Comparison of ENCODE assay signal across 14 mouse cellular contexts in the genomic region with DNA sequence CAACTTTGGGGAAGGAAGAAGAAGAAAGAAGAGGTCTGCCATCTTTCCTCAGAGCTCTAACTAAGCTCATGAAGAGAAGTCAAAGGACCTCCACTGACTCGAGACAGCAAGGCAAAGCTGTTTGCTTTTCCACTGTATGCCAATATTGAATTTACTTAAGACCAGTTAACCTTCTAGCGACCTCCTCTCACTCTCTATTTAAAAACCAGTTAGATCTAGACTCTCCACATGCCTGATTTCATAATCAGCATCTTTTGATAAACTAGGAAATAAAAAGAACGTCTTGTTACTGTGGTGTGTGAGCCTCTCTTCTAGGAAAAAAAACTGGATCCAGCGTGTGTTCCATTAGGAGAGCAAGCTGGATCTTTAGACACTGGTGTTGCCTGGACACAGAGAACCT. TPM values are rescaled to one million over a fixed set of nuclear protein-coding genes. Genes with fewer than 3 reads are reported as not detected.
A peak's percentile ranks its signal among the peaks of the same experiment; 100 is the strongest.
DNase-seq lines count a peak whose midpoint lies in the region; ATAC-seq and TF ChIP-seq lines count a peak whose summit lies in the region.
"Had no signal": no experiment of that assay in that cellular context is flagged by ENCODE, and none has a peak within 500 bp of the region (broad histone marks: within the 10 kb centered on the region; RNA-seq: fewer than 3 reads in every experiment).

No protein-coding gene starts in this region.

- no peak for TF ChIP-seq EP300 in MEL (IDR thresholded peaks at IDR 0.05; ENCODE audit: low read depth in 1 of 2, low read length in 2 of 2)

- no peak for ATAC-seq in heart, embryonic 11.5 days (replicated peaks; ENCODE audit: insufficient number of reproducible peaks, low FRiP score, low TSS enrichment)
- no peak for ATAC-seq in kidney, postnatal 0 days (replicated peaks; ENCODE audit: low FRiP score, low read depth)
- no peak for ATAC-seq in kidney, embryonic 14.5 days (ENCODE audit: low FRiP score, low TSS enrichment)
- ATAC-seq in liver, embryonic 15.5 days (ENCODE audit: insufficient read depth): no peak
- ATAC-seq: intestine, postnatal 0 days had no signal

- TF ChIP-seq POLR2A in MEL (IDR thresholded peaks at IDR 0.05; ENCODE audit: control insufficient read depth in 1 of 2, insufficient read depth in 1 of 2, low read depth in 1 of 2, low read length in 2 of 2, poor library complexity in 1 of 2): no peak

- H3K9me3 ChIP-seq in heart, embryonic 11.5 days (replicated peaks; ENCODE audit: control insufficient read depth, low read length): no peaks in the 10 kb centered on the region
- H3K9me3 ChIP-seq in kidney, postnatal 0 days (replicated peaks; ENCODE audit: low read length): no peaks in the 10 kb centered on the region
- H3K9me3 ChIP-seq in kidney, embryonic 14.5 days (ENCODE audit: control insufficient read depth, low read length): no peaks in the 10 kb centered on the region
- no peaks in the 10 kb centered on the region for H3K9me3 ChIP-seq in MEL (replicated peaks; ENCODE audit: insufficient read depth, low read length)
- H3K9me3 ChIP-seq in liver, embryonic 15.5 days (replicated peaks): no peaks in the 10 kb centered on the region
- H3K9me3 ChIP-seq: forebrain, embryonic 10.5 days; hindbrain, embryonic 15.5 days; neural tube, embryonic 13.5 days had no signal

- no peak for TF ChIP-seq CTCF in kidney, postnatal 0 days (IDR thresholded peaks at IDR 0.05; ENCODE audit: low read depth)
- TF ChIP-seq CTCF in MEL (IDR thresholded peaks at IDR 0.05 in 2 of 3, conservative IDR thresholded peaks at IDR 0.05 in 1 of 3; ENCODE audit: control insufficient read depth in 1 of 3, insufficient read depth in 1 of 3, low read depth in 2 of 3, low read length in 3 of 3, poor library complexity in 1 of 3, severe bottlenecking in 1 of 3): no peak

- peaks cover 76% of the 10 kb centered on the region for H3K4me1 ChIP-seq in heart, embryonic 11.5 days (ENCODE audit: control insufficient read depth, insufficient read depth, low read length)
- H3K4me1 ChIP-seq in kidney, postnatal 0 days (replicated peaks; ENCODE audit: insufficient read depth, low read length): peaks cover 33% of the 10 kb centered on the region
- peaks cover 17% of the 10 kb centered on the region for H3K4me1 ChIP-seq in kidney, embryonic 14.5 days (ENCODE audit: control insufficient read depth, insufficient read depth, low read length)
- H3K4me1 ChIP-seq in MEL (ENCODE audit: control insufficient read depth in 1 of 2, insufficient read depth in 2 of 2, low read length in 2 of 2): peaks cover 48 to 63% of the 10 kb centered on the region in 2 experiments
- peaks cover 99% of the 10 kb centered on the region for H3K4me1 ChIP-seq in liver, embryonic 15.5 days (replicated peaks)

- no peak overlapping the region for H3K4me3 ChIP-seq in heart, embryonic 11.5 days (ENCODE audit: low read depth, low read length)
- no peak overlapping the region for H3K4me3 ChIP-seq in kidney, postnatal 0 days (replicated peaks; ENCODE audit: low read depth, low read length)
- H3K4me3 ChIP-seq in kidney, embryonic 14.5 days (ENCODE audit: low read length): no peak overlapping the region
- H3K4me3 ChIP-seq in MEL (ENCODE audit: control insufficient read depth in 1 of 2, insufficient read depth in 1 of 2, low read depth in 2 of 2, low read length in 2 of 2): no peak overlapping the region
- peak overlapping the region; percentile 42 for H3K4me3 ChIP-seq in liver, embryonic 15.5 days (replicated peaks)
- H3K4me3 ChIP-seq: forebrain, embryonic 10.5 days; hindbrain, embryonic 15.5 days; neural tube, embryonic 13.5 days had no signal

- H3K27me3 ChIP-seq in heart, embryonic 11.5 days (ENCODE audit: control insufficient read depth, insufficient read depth, low read length): no peaks in the 10 kb centered on the region
- H3K27me3 ChIP-seq in kidney, postnatal 0 days (ENCODE audit: insufficient read depth, low read length): no peaks in the 10 kb centered on the region
- H3K27me3 ChIP-seq in kidney, embryonic 14.5 days (ENCODE audit: control insufficient read depth, insufficient read depth, low read length): no peaks in the 10 kb centered on the region
- H3K27me3 ChIP-seq in MEL (ENCODE audit: control insufficient read depth in 1 of 2, insufficient read depth in 2 of 2, low read length in 2 of 2): no peaks in the 10 kb centered on the region
- H3K27me3 ChIP-seq in liver, embryonic 15.5 days: no peaks in the 10 kb centered on the region
- H3K27me3 ChIP-seq: hindbrain, embryonic 15.5 days; neural tube, embryonic 13.5 days had no signal

- no peak for DNase-seq in heart, postnatal 25 days (ENCODE audit: low spot score)
- DNase-seq in kidney, postnatal 0 days (ENCODE audit: low spot score): no peak
- no peak for DNase-seq in MEL (ENCODE audit: low read depth, low spot score)
- DNase-seq in left cerebral cortex, postnatal 25 days (ENCODE audit: low spot score in 2 of 2): no peak
- DNase-seq in c-Kit-positive CD71-positive TER-119-positive erythroid progenitor cells, embryonic 14.5 days (ENCODE audit: low spot score): no peak
- DNase-seq: cerebellum, adult 11-12 months; cerebellum, postnatal 36 days had no signal

- intact Hi-C loops in heart, postnatal 25 days (cut with DNase I): no loop called here
- intact Hi-C loops in left cerebral cortex, postnatal 25 days (cut with DNase I): no loop called here

- no peaks in the 10 kb centered on the region for H3K36me3 ChIP-seq in heart, embryonic 11.5 days (ENCODE audit: control insufficient read depth, insufficient read depth, low read length)
- 0 out of 2 replicates have a peak, but pooled peaks cover 4% of the 10 kb centered on the region for H3K36me3 ChIP-seq in kidney, postnatal 0 days (ENCODE audit: insufficient read depth, low read length)
- no peaks in the 10 kb centered on the region for H3K36me3 ChIP-seq in kidney, embryonic 14.5 days (ENCODE audit: control insufficient read depth, insufficient read depth, low read length)
- peaks cover 5 to 72% of the 10 kb centered on the region in 2 experiments; a peak in 3 of 4 replicates for H3K36me3 ChIP-seq in MEL (ENCODE audit: control insufficient read depth in 1 of 2, insufficient read depth in 2 of 2, low read length in 2 of 2)
- peaks cover 56% of the 10 kb centered on the region for H3K36me3 ChIP-seq in liver, embryonic 15.5 days (replicated peaks)
- H3K36me3 ChIP-seq: forebrain, embryonic 10.5 days; hindbrain, embryonic 15.5 days; neural tube, embryonic 13.5 days had no signal

- H3K79me2 ChIP-seq in MEL (ENCODE audit: control insufficient read depth, insufficient read depth, low read length, poor library complexity): peaks cover 33% of the 10 kb centered on the region

- H3K9ac ChIP-seq in heart, embryonic 11.5 days (ENCODE audit: low read depth, low read length): no peak overlapping the region
- no peak overlapping the region for H3K9ac ChIP-seq in kidney, postnatal 0 days (ENCODE audit: low read depth, low read length)
- H3K9ac ChIP-seq in kidney, embryonic 14.5 days (ENCODE audit: low read depth, low read length): no peak overlapping the region
- peak overlapping the region; percentile 49; the same call in 1 of the 2 replicates for H3K9ac ChIP-seq in MEL (ENCODE audit: control insufficient read depth, low read depth, low read length, poor library complexity, severe bottlenecking)
- H3K9ac ChIP-seq in liver, embryonic 15.5 days: peak overlapping the region; percentile 54
- H3K9ac ChIP-seq: hindbrain, embryonic 15.5 days; neural tube, embryonic 13.5 days had no signal

- H3K4me2 ChIP-seq in heart, embryonic 11.5 days: peak overlapping the region; percentile 51
- no peak overlapping the region for H3K4me2 ChIP-seq in kidney, postnatal 0 days (ENCODE audit: low read length)
- no peak overlapping the region for H3K4me2 ChIP-seq in kidney, embryonic 14.5 days (replicated peaks; ENCODE audit: low read depth, low read length)
- H3K4me2 ChIP-seq in liver, embryonic 15.5 days: peak overlapping the region; percentile 68
- H3K4me2 ChIP-seq: hindbrain, embryonic 15.5 days; neural tube, embryonic 13.5 days had no signal

- peak overlapping the region; percentile 70 for H3K27ac ChIP-seq in heart, embryonic 11.5 days (ENCODE audit: low read depth, low read length)
- peak overlapping the region; percentile 60 for H3K27ac ChIP-seq in kidney, postnatal 0 days
- no peak overlapping the region for H3K27ac ChIP-seq in kidney, embryonic 14.5 days (ENCODE audit: low read depth, low read length)
- peak overlapping the region; percentile 46 for H3K27ac ChIP-seq in MEL (ENCODE audit: control insufficient read depth, low read depth, low read length)
- H3K27ac ChIP-seq in liver, embryonic 15.5 days (replicated peaks): peak overlapping the region; percentile 95
- H3K27ac ChIP-seq: hindbrain, embryonic 15.5 days; neural tube, embryonic 13.5 days had no signal

- 55% methylated on average over 4 of the region's 4 CpGs for WGBS in heart, embryonic 11.5 days (ENCODE audit: insufficient replicate concordance)
- WGBS in kidney, postnatal 0 days: 49% methylated on average over 4 of the region's 4 CpGs
- 58% methylated on average over 4 of the region's 4 CpGs for WGBS in kidney, embryonic 14.5 days
- WGBS in liver, embryonic 15.5 days (ENCODE audit: insufficient replicate concordance): 35% methylated on average over 4 of the region's 4 CpGs

- no peak for TF ChIP-seq RAD21 in MEL (IDR thresholded peaks at IDR 0.05; ENCODE audit: low read depth, low read length)

TF ChIP-seq in MEL, 35 proteins besides CTCF, POLR2A, EP300 and RAD21:
- TF ChIP-seq JUND (IDR thresholded peaks at IDR 0.05; ENCODE audit: low read depth, low read length) (no peak), SIN3A (IDR thresholded peaks at IDR 0.05; ENCODE audit: low read length) (no peak), POLR2AphosphoS5 (IDR thresholded peaks at IDR 0.05; ENCODE audit: borderline replicate concordance, low read depth, low read length) (no peak), KAT2A (conservative IDR thresholded peaks at IDR 0.05; ENCODE audit: low read depth, low read length) (no peak), NELFE (IDR thresholded peaks at IDR 0.05; ENCODE audit: low read depth, low read length) (no peak), ZNF384 (IDR thresholded peaks at IDR 0.05; ENCODE audit: low read depth, low read length) (no peak), UBTF (IDR thresholded peaks at IDR 0.05; ENCODE audit: borderline replicate concordance, insufficient read depth, low read depth, low read length) (no peak)

RNA-seq across cellular contexts. Expression of gene Foxo3, which starts 28.4 kb away (rescaled TPM):
- 5.2 and 7.3 TPM in 2 replicates for polyA plus RNA-seq in heart, embryonic 11.5 days (2014; fragmentation: Nextera tagmentation; extraction: Ambion mirVana)
- 10 to 100 TPM; 69.7 to 90.2 TPM for total RNA-seq in heart, postnatal 25 days (2021)
- 8.7 and 9.7 TPM in 2 replicates for polyA plus RNA-seq in kidney, postnatal 0 days (2015; fragmentation: Nextera tagmentation; extraction: Ambion mirVana)
- 8.2 and 10.2 TPM in 2 replicates for polyA plus RNA-seq in kidney, embryonic 14.5 days (2014; fragmentation: Nextera tagmentation; extraction: Ambion mirVana)
- 21.0 and 31.8 TPM in 2 replicates for total RNA-seq in MEL (2012; rRNA removed)
- 100 to 1,000 TPM in 1 of 2 experiments, 10 to 100 TPM in 1; 27.2 to 103 TPM for polyA plus RNA-seq in MEL (2012; ENCODE audit: insufficient read depth in 1 of 2, insufficient read length in 2 of 2, low read depth in 1 of 2, low replicate concordance in 2 of 2, missing spikeins in 1 of 2)
- 15.1 and 15.9 TPM in 2 replicates for polyA plus RNA-seq in liver, embryonic 15.5 days (2015; fragmentation: Nextera tagmentation; extraction: Ambion mirVana)
- 10 to 100 TPM; 65.4 to 73.7 TPM for total RNA-seq in left cerebral cortex, postnatal 25 days (2021)

Comparison
In these comparisons a context has a peak if more than half of its experiments do, and no peak if none do; other contexts are left out.
1. H3K4me2 ChIP-seq: peak in heart, embryonic 11.5 days (single experiment) and liver, embryonic 15.5 days (single experiment); none in kidney, postnatal 0 days (single experiment) and kidney, embryonic 14.5 days (single experiment).
2. H3K9ac ChIP-seq: peak in MEL (single experiment) and liver, embryonic 15.5 days (single experiment); none in heart, embryonic 11.5 days (single experiment), kidney, postnatal 0 days (single experiment) and kidney, embryonic 14.5 days (single experiment).